Mouse (Mus musculus) stomach, postnatal 0 days (tissue): Measurements from ENCODE around the gene Nrarp.

ENCODE experiments used
- CTCF ChIP-seq: IDR thresholded peaks from 2 replicates; pipeline ENCODE4 v1.5.1; 2016; ENCODE audit warnings: antibody characterized with exemption, low read depth, mild to moderate bottlenecking, moderate library complexity
- EP300 ChIP-seq: optimal IDR thresholded peaks from 2 replicates; pipeline ENCODE3; 2016; ENCODE audit warnings: antibody characterized with exemption

- TF ChIP-seq CTCF: no peak
- TF ChIP-seq EP300: no peak
Measured at GRCm38 (mm10) chr2:25186575-25186930, 6.0 kb downstream of the Nrarp start.
